Mouse (Mus musculus) olfactory bulb, adult 2 months (tissue): ENCODE data around the gene Nppc.

ENCODE experiments used
- CTCF ChIP-seq: fragments of 200-500 bp; IDR thresholded peaks from 2 replicates; pipeline ENCODE4 v1.5.1; 2012; ENCODE audit warnings: low read depth, mild to moderate bottlenecking, low read length, moderate library complexity; ENCODE audit not compliant: insufficient read depth
- POLR2A ChIP-seq: fragments of 200-500 bp; IDR thresholded peaks from 2 replicates; pipeline ENCODE4 v1.6.1; 2012; ENCODE audit warnings: mild to moderate bottlenecking, low read depth, low read length, moderate library complexity; ENCODE audit not compliant: insufficient read depth

DNA sequence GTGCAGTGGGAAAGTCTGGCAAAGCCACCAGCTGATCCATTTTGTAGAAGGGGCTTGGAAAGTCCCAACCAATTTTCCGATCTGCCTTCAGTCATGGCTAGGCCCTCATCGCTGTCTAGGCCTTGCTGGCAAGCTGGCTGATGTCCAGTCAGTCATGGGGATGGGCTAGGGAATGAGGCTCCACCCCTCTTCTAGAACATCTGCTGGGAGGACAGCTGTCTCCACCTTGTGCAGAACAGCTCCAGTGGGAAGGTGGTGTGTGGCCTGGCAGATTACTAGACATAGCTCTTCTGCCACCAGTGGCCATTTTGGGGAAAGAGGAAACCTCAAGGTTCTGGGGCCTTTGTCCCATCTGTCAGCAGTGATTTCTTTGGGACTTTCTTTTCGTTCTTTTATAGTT lies 7.3 kb upstream of the Nppc start:
- TF ChIP-seq POLR2A (no peak), CTCF (no peak)
